Mouse (Mus musculus) left cerebral cortex, postnatal 4 days (tissue): Measurements from ENCODE around the gene Oosp1. TPM values are rescaled to one million over a fixed set of nuclear protein-coding genes. Genes with fewer than 3 reads are reported as not detected.

Experiments used
- DNase-seq: peaks from one replicate; pipeline ENCODE4 v3.0.0-alpha.2; 2022
- intact Hi-C: fragments of 180-260 bp; cut with DNase I; formaldehyde crosslinking; loops from one replicate; pipeline ENCODE4 v1.15.1; 2025
- total RNA-seq, 2 experiments: library from RNA; stranded (reverse); gene quantifications; 2 replicates each; pipeline ENCODE4 v1.2.3; 2021

Oosp1 gene
- total RNA-seq, 2 experiments from 2014 or later: not detected

GRCm38 (mm10) chr19:11624800-11625199 lies 66.2 kb downstream of the Oosp1 start:
- no peak for DNase-seq
- intact Hi-C loops: no loop called here

- no peak for DNase-seq
- intact Hi-C loops: no loop called here
These were observed 67.4 kb downstream of the Oosp1 start, which contains the start of gene Ms4a2 for GRCm38 (mm10) chr19:11623551-11623950. Ms4a2 (minus strand) TSS chr19:11623719.

DNA sequence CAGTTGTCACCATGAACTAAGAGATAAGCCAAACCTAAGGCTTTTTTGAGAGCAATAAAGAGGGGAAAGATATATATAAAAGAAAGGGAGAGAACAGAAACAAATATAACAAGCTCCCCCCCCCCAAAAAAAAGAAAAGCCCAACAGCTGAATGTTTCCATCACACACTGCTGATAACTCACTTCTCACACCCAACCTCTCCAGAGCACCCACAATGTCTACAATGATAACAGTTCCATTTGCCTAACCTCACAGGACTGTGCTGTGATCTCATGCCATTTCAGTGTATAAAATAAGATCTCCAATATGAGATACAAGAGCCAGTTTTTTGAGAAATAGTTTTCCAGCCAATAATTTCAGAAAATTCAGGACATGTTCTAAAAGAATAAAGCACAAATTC lies 73.0 kb downstream of the Oosp1 start:
- intact Hi-C loops: no loop called here
- DNase-seq: no peak

Other genes with a start within 250 kb of the Oosp1 start
- not detected for gene Ms4a4b, start 247.6 kb downstream of the Oosp1 start, total RNA-seq
- 1 to 10 TPM; 1.4 to 1.8 TPM for gene Ms4a6c, start 221.8 kb downstream of the Oosp1 start, total RNA-seq
- gene Gm8369, start 205.2 kb downstream of the Oosp1 start, total RNA-seq: under 1 TPM in 1 of 2 experiments, not detected in 1; 0.10 TPM
- 1 to 10 TPM; 1.0 to 1.4 TPM for gene Ms4a6b, start 174.6 kb downstream of the Oosp1 start, total RNA-seq
- not detected for gene Ms4a4d, start 154.3 kb downstream of the Oosp1 start, total RNA-seq
- gene Ms4a6d, start 86.3 kb downstream of the Oosp1 start, total RNA-seq: under 1 TPM; 0.50 to 0.54 TPM
- gene Ms4a2, start 67.4 kb downstream of the Oosp1 start, total RNA-seq: under 1 TPM; 0.44 to 0.54 TPM
- not detected for gene Ms4a3, start 50.3 kb downstream of the Oosp1 start, total RNA-seq
- not detected for gene Oosp2, start 30.6 kb downstream of the Oosp1 start, total RNA-seq
- not detected for gene Oosp3, start 5.9 kb upstream of the Oosp1 start, total RNA-seq
- gene Gif, start 56.4 kb upstream of the Oosp1 start, total RNA-seq: not detected
- gene Mrpl16, start 79.2 kb upstream of the Oosp1 start, total RNA-seq: 10 to 100 TPM; 37.8 to 39.7 TPM
- 10 to 100 TPM; 20.0 to 22.9 TPM for gene Stx3, start 128.3 kb upstream of the Oosp1 start, total RNA-seq
- gene Olfr1417, start 148.1 kb upstream of the Oosp1 start, total RNA-seq: not detected
- not detected for gene Olfr1418, start 169.9 kb upstream of the Oosp1 start, total RNA-seq
- gene Olfr1419, start 184.0 kb upstream of the Oosp1 start, total RNA-seq: not detected
- not detected for gene Olfr1420, start 195.4 kb upstream of the Oosp1 start, total RNA-seq
- 10 to 100 TPM; 25.8 to 27.1 TPM for gene Patl1, start 221.2 kb upstream of the Oosp1 start, total RNA-seq